Mouse (Mus musculus) midbrain, embryonic 12.5 days (tissue): ENCODE results near the gene Krtap1-3. TPM values are rescaled to one million over a fixed set of nuclear protein-coding genes. Genes with fewer than 3 reads are reported as not detected.

ENCODE experiments used
- ATAC-seq: fragments of 200-750 bp; cut with Nextera tagmentation; 2 replicates; pipeline ENCODE4 v1.8.0; 2017; ENCODE audit warnings: low read depth, moderate TSS enrichment, moderate library complexity; ENCODE audit not compliant: low FRiP score
- H3K27ac ChIP-seq: fragments of 300-500 bp; sonication (generic); replicated peaks from 2 replicates; pipeline ENCODE4 v1.5.1; 2016; ENCODE audit warnings: mild to moderate bottlenecking
- H3K27me3 ChIP-seq: fragments of 300-500 bp; sonication (generic); 2 replicates; pipeline ENCODE4 v1.6.1; 2016; ENCODE audit warnings: mild to moderate bottlenecking
- H3K36me3 ChIP-seq: fragments of 300-500 bp; sonication (generic); 2 replicates; pipeline ENCODE4 v1.6.1; 2016
- H3K4me1 ChIP-seq: fragments of 300-500 bp; sonication (generic); 2 replicates; pipeline ENCODE4 v1.6.1; 2016
- H3K4me2 ChIP-seq: fragments of 300-500 bp; sonication (generic); replicated peaks from 2 replicates; pipeline ENCODE4 v1.6.1; 2016; ENCODE audit warnings: mild to moderate bottlenecking, moderate library complexity
- H3K4me3 ChIP-seq: fragments of 300-500 bp; sonication (generic); 2 replicates; pipeline ENCODE4 v1.5.1; 2016; ENCODE audit warnings: mild to moderate bottlenecking
- H3K9ac ChIP-seq: fragments of 300-500 bp; sonication (generic); replicated peaks from 2 replicates; pipeline ENCODE4 v1.6.1; 2016; ENCODE audit warnings: mild to moderate bottlenecking, moderate library complexity
- H3K9me3 ChIP-seq: fragments of 300-500 bp; sonication (generic); 2 replicates; pipeline ENCODE4 v1.6.1; 2016; ENCODE audit warnings: mild to moderate bottlenecking
- WGBS: fragments of 180-500 bp; shearing (Covaris S2); methylation state at CpG from one replicate; pipeline ENCODE4 v1.1.7; 2016; 5-methylcytosine and 5-hydroxymethylcytosine counted together
- polyA plus RNA-seq: library from polyadenylated mRNA; unstranded; fragments of >200 nt; fragmentation: Nextera tagmentation; extraction: Ambion mirVana; gene quantifications from 2 replicates; pipeline ENCODE4 v1.2.1, GENCODE M21; 2016

Gene Krtap1-3
- polyA plus RNA-seq, 1 experiment from 2014 or later = not detected

- no peaks in the 10 kb centered on the region for H3K27me3 ChIP-seq
- H3K4me3 ChIP-seq = no peak within 1 kb of the TSS
- no peaks in the 10 kb centered on the region for H3K36me3 ChIP-seq
- WGBS = 88% methylated on average over 2 of the region's 2 CpGs
- H3K9me3 ChIP-seq = no peaks in the 10 kb centered on the region
- no peaks in the 10 kb centered on the region for H3K4me1 ChIP-seq
- no peak for ATAC-seq
- no peak within 1 kb of the TSS for H3K27ac ChIP-seq
- H3K9ac ChIP-seq = no peak within 1 kb of the TSS
- H3K4me2 ChIP-seq = no peak within 1 kb of the TSS
Measured at GRCm38 (mm10) chr11:99556753-99557152, 34.4 kb downstream of the Krtap1-3 start, which contains the start of gene Krtap3-2. Gene Krtap3-2 (minus strand): TSS chr11:99556853.

GRCm38 (mm10) chr11:99556195-99556594, 34.9 kb downstream of the Krtap1-3 start:
- Histone ChIP-seq H3K4me3 (no peak overlapping the region), H3K4me1 (no peaks in the 10 kb centered on the region), H3K9me3 (no peaks in the 10 kb centered on the region), H3K27ac (no peak overlapping the region), H3K27me3 (no peaks in the 10 kb centered on the region), H3K36me3 (no peaks in the 10 kb centered on the region), H3K9ac (no peak overlapping the region), H3K4me2 (no peak overlapping the region)
- WGBS = 86% methylated on average over 2 of the region's 2 CpGs
- no peak for ATAC-seq

GRCm38 (mm10) chr11:99550765-99551164, 40.4 kb downstream of the Krtap1-3 start, which contains the start of gene Krtap3-3:
Gene Krtap3-3 (minus strand): TSS chr11:99550865.
- ATAC-seq = no peak
- Histone ChIP-seq H3K27me3 (no peaks in the 10 kb centered on the region), H3K27ac (no peak within 1 kb of the TSS), H3K9ac (no peak within 1 kb of the TSS), H3K4me1 (no peaks in the 10 kb centered on the region), H3K4me3 (no peak within 1 kb of the TSS), H3K4me2 (no peak within 1 kb of the TSS), H3K36me3 (no peaks in the 10 kb centered on the region), H3K9me3 (no peaks in the 10 kb centered on the region)
- WGBS = 73% methylated on average over 4 of the region's 4 CpGs

- no peak overlapping the region for H3K4me3 ChIP-seq
- no peak overlapping the region for H3K4me2 ChIP-seq
- no peaks in the 10 kb centered on the region for H3K4me1 ChIP-seq
- no peaks in the 10 kb centered on the region for H3K9me3 ChIP-seq
- H3K27me3 ChIP-seq = no peaks in the 10 kb centered on the region
- no peak for ATAC-seq
- H3K27ac ChIP-seq = no peak overlapping the region
- H3K36me3 ChIP-seq = no peaks in the 10 kb centered on the region
- no peak overlapping the region for H3K9ac ChIP-seq
Measured at GRCm38 (mm10) chr11:99547892-99548291, 43.2 kb downstream of the Krtap1-3 start.

Other genes with a start within 250 kb of the Krtap1-3 start
- not detected in 2 replicates for gene Krt27, start 240.2 kb downstream of the Krtap1-3 start, polyA plus RNA-seq
- gene Krt28, start 216.4 kb downstream of the Krtap1-3 start, polyA plus RNA-seq = 0.42 TPM in 1 of 2 replicates, not detected in the other
- gene Krt10, start 202.0 kb downstream of the Krtap1-3 start, polyA plus RNA-seq = 35.9 and 37.2 TPM in 2 replicates
- gene Krt12, start 169.1 kb downstream of the Krtap1-3 start, polyA plus RNA-seq = not detected in 2 replicates
- 0.09 and 0.20 TPM in 2 replicates for gene Krt20, start 153.2 kb downstream of the Krtap1-3 start, polyA plus RNA-seq
- not detected in 2 replicates for gene Krt23, start 98.2 kb downstream of the Krtap1-3 start, polyA plus RNA-seq
- gene Krt39, start 70.0 kb downstream of the Krtap1-3 start, polyA plus RNA-seq = not detected in 2 replicates
- not detected in 2 replicates for gene Krt40, start 48.2 kb downstream of the Krtap1-3 start, polyA plus RNA-seq
- gene Krtap3-3, start 40.5 kb downstream of the Krtap1-3 start, polyA plus RNA-seq = not detected in 2 replicates
- not detected in 2 replicates for gene Krtap3-2, start 34.5 kb downstream of the Krtap1-3 start, polyA plus RNA-seq
- not detected in 2 replicates for gene Gm11939, start 31.9 kb downstream of the Krtap1-3 start, polyA plus RNA-seq
- gene Krtap3-1, start 24.7 kb downstream of the Krtap1-3 start, polyA plus RNA-seq = not detected in 2 replicates
- gene Krtap1-5, start 10.3 kb downstream of the Krtap1-3 start, polyA plus RNA-seq = not detected in 2 replicates
- not detected in 2 replicates for gene Krtap1-4, start 7.7 kb downstream of the Krtap1-3 start, polyA plus RNA-seq
- gene Krtap9-3, start 6.8 kb upstream of the Krtap1-3 start, polyA plus RNA-seq = not detected in 2 replicates
- not detected in 2 replicates for gene Gm11938, start 12.0 kb upstream of the Krtap1-3 start, polyA plus RNA-seq
- gene Gm11937, start 18.9 kb upstream of the Krtap1-3 start, polyA plus RNA-seq = not detected in 2 replicates
- gene Krtap2-4, start 23.5 kb upstream of the Krtap1-3 start, polyA plus RNA-seq = not detected in 2 replicates
- not detected in 2 replicates for gene Gm11562, start 29.1 kb upstream of the Krtap1-3 start, polyA plus RNA-seq
- not detected in 2 replicates for gene Krtap4-1, start 36.9 kb upstream of the Krtap1-3 start, polyA plus RNA-seq
- not detected in 2 replicates for gene Krtap4-2, start 43.7 kb upstream of the Krtap1-3 start, polyA plus RNA-seq
- gene Krtap4-7, start 52.8 kb upstream of the Krtap1-3 start, polyA plus RNA-seq = not detected in 2 replicates
- not detected in 2 replicates for gene Gm11555, start 58.9 kb upstream of the Krtap1-3 start, polyA plus RNA-seq
- not detected in 2 replicates for gene Gm11563, start 67.6 kb upstream of the Krtap1-3 start, polyA plus RNA-seq
- gene Krtap4-6, start 74.6 kb upstream of the Krtap1-3 start, polyA plus RNA-seq = not detected in 2 replicates
- gene Gm14190, start 99.4 kb upstream of the Krtap1-3 start, polyA plus RNA-seq = not detected in 2 replicates
- not detected in 2 replicates for gene Gm14180, start 143.0 kb upstream of the Krtap1-3 start, polyA plus RNA-seq
- not detected in 2 replicates for gene Gm11595, start 181.6 kb upstream of the Krtap1-3 start, polyA plus RNA-seq
- not detected in 2 replicates for gene Krtap4-8, start 189.4 kb upstream of the Krtap1-3 start, polyA plus RNA-seq
- gene Krtap4-9, start 193.9 kb upstream of the Krtap1-3 start, polyA plus RNA-seq = not detected in 2 replicates
- gene Gm11596, start 202.1 kb upstream of the Krtap1-3 start, polyA plus RNA-seq = not detected in 2 replicates
- not detected in 2 replicates for gene Gm11569, start 207.6 kb upstream of the Krtap1-3 start, polyA plus RNA-seq
- gene Gm11554, start 213.1 kb upstream of the Krtap1-3 start, polyA plus RNA-seq = not detected in 2 replicates
- not detected in 2 replicates for gene Krtap4-13, start 218.6 kb upstream of the Krtap1-3 start, polyA plus RNA-seq
- not detected in 2 replicates for gene Gm11564, start 224.3 kb upstream of the Krtap1-3 start, polyA plus RNA-seq
- gene 2300003K06Rik, start 246.7 kb upstream of the Krtap1-3 start, polyA plus RNA-seq = not detected in 2 replicates